Mouse (Mus musculus): ENCODE measurements around the gene Cfc1. TPM values are rescaled to one million over a fixed set of nuclear protein-coding genes. Genes with fewer than 3 reads are reported as not detected.
A peak's percentile ranks its signal among the peaks of the same experiment; 100 is the strongest.

The Cfc1 gene
- total RNA-seq, 4 experiments from 2014 or later = not detected

- DNase-seq (ENCODE audit: low spot score in 2 of 2) = no peak
These were observed 18.2 kb downstream of the Cfc1 start for GRCm38 (mm10) chr1:34553690-34554089.

- no peak for DNase-seq (ENCODE audit: low spot score in 2 of 2)
These were observed 18.8 kb downstream of the Cfc1 start for GRCm38 (mm10) chr1:34554275-34554674.

GRCm38 (mm10) chr1:34560843-34561242 is 25.4 kb downstream of the Cfc1 start, which contains the start of gene Prss40:
Prss40 (minus strand) TSS chr1:34560943.
- no peak for DNase-seq (ENCODE audit: low spot score in 2 of 2)

- DNase-seq (ENCODE audit: low spot score in 2 of 2) = no peak
These were observed 29.1 kb downstream of the Cfc1 start for GRCm38 (mm10) chr1:34564383-34565045.

GRCm38 (mm10) chr1:34568120-34568519 is 32.7 kb downstream of the Cfc1 start:
- DNase-seq (ENCODE audit: low spot score in 2 of 2) = no peak

- no peak for DNase-seq (ENCODE audit: low spot score in 2 of 2)
These were observed 34.4 kb downstream of the Cfc1 start for GRCm38 (mm10) chr1:34569876-34570275.

- peak in 1 of 2 experiments; percentile 73 for DNase-seq (ENCODE audit: low spot score in 2 of 2)
These were observed 36.0 kb downstream of the Cfc1 start for GRCm38 (mm10) chr1:34571431-34571830.

GRCm38 (mm10) chr1:34573221-34573620 is 37.8 kb downstream of the Cfc1 start:
- no peak for DNase-seq (ENCODE audit: low spot score in 2 of 2)

GRCm38 (mm10) chr1:34578851-34579781 is 43.7 kb downstream of the Cfc1 start, which contains the start of gene Amer3:
Amer3 (plus strand) TSS chr1:34579657.
- DNase-seq (ENCODE audit: low spot score in 2 of 2) = peak; percentile 56 to 81

GRCm38 (mm10) chr1:34579782-34580356 is 44.4 kb downstream of the Cfc1 start:
- peak; percentile 41 to 47 for DNase-seq (ENCODE audit: low spot score in 2 of 2)

- DNase-seq (ENCODE audit: low spot score in 2 of 2) = no peak
These were observed 46.8 kb downstream of the Cfc1 start for GRCm38 (mm10) chr1:34582218-34582617.

- DNase-seq (ENCODE audit: low spot score in 2 of 2) = peak; percentile 22 to 74
These were observed 48.4 kb downstream of the Cfc1 start for GRCm38 (mm10) chr1:34583821-34584263.

GRCm38 (mm10) chr1:34584736-34585135 is 49.3 kb downstream of the Cfc1 start:
- DNase-seq (ENCODE audit: low spot score in 2 of 2) = no peak

- no peak for DNase-seq (ENCODE audit: low spot score in 2 of 2)
These were observed 52.0 kb downstream of the Cfc1 start for GRCm38 (mm10) chr1:34587298-34588096.

Other genes starting within 250 kb of the Cfc1 start
- 10 to 100 TPM; 15.5 to 19.7 (median 17.9) TPM for gene Ccdc115, start 96.0 kb upstream of the Cfc1 start, total RNA-seq (2022)
- 10 to 100 TPM; 29.7 to 36.0 (median 33.1) TPM for gene Imp4, start 95.8 kb upstream of the Cfc1 start, total RNA-seq (2022)
- 10 to 100 TPM in 2 of 4 experiments, 1 to 10 TPM in 2; 3.4 to 11.1 (median 7.3) TPM for gene Ptpn18, start 75.9 kb upstream of the Cfc1 start, total RNA-seq (2022)
- not detected for gene Prss39, start 37.2 kb upstream of the Cfc1 start, total RNA-seq (2022)
- gene Prss40, start 25.3 kb downstream of the Cfc1 start, total RNA-seq (2022) = not detected
- gene Amer3, start 44.0 kb downstream of the Cfc1 start, total RNA-seq (2022) = 10 to 100 TPM; 24.4 to 27.5 (median 26.4) TPM